Mouse (Mus musculus): Measurements from ENCODE around the gene Selenof.

The Selenof gene

GRCm38 (mm10) chr3:144638110-144638509 is 68.0 kb downstream of the Selenof start:
- DNase-seq (ENCODE audit: low read depth, low spot score), result no peak

- no peak for DNase-seq (ENCODE audit: low read depth, low spot score)
Measured at GRCm38 (mm10) chr3:144639387-144639786, 69.3 kb downstream of the Selenof start.

- no peak for DNase-seq (ENCODE audit: low read depth, low spot score)
Measured at GRCm38 (mm10) chr3:144640033-144640432, 69.9 kb downstream of the Selenof start.

GRCm38 (mm10) chr3:144642141-144642540 is 72.0 kb downstream of the Selenof start:
- no peak for DNase-seq (ENCODE audit: low read depth, low spot score)

- DNase-seq (ENCODE audit: low read depth, low spot score), result no peak
Measured at GRCm38 (mm10) chr3:144643301-144643871, 73.3 kb downstream of the Selenof start.

- no peak for DNase-seq (ENCODE audit: low read depth, low spot score)
Measured at GRCm38 (mm10) chr3:144644202-144644601, 74.1 kb downstream of the Selenof start.
